16 mouse cellular contexts compared by ENCODE assay signal in the genomic region with DNA sequence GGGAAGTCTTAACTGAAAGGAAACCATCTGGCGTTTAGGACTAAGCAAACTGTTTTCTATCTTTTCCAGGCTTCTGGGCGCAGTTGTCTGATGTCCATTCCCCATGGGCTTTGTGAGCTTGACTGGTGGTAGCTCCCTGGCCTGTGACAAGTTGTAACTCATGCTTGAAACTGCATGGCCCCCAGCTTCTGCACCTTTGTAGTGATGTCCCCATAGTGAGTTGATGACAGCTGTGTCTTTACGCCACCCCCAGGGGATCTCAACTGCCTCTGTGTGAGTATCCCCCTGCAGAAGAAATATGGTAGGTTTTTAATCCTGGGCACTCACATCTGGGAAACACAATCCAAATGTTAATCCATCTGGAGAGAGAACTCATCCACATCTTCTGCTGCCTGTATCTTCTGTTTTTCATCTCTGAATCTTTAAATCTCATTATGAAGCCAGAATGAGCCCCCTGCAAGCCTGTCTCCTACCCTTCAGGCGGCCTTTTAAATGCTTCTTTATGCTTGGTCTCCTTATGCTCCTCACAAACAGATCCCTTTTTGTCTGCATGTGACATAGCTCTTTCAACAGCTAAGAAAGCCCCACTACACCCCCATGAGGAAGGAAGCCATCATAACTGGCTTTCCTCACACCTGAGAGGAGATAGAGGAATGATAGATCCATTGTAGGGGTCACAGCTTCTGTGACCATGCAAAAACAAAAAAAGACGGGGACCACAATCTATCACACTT.
DNase-seq lines count a peak whose midpoint lies in the region; ATAC-seq lines count a peak whose summit lies in the region.
"Had no signal": no experiment of that assay in that cellular context is flagged by ENCODE, and none has a peak within 500 bp of the region (broad histone marks: within the 10 kb centered on the region; RNA-seq: fewer than 3 reads in every experiment).

No protein-coding gene starts in this region.

- ATAC-seq in hindbrain, embryonic 14.5 days (ENCODE audit: low FRiP score), result no peak
- no peak for ATAC-seq in hindbrain, embryonic 11.5 days (ENCODE audit: low FRiP score)
- peak; percentile 54; the same call in 1 of the 2 replicates for ATAC-seq in limb, embryonic 11.5 days (ENCODE audit: insufficient number of reproducible peaks, low FRiP score, low TSS enrichment, low read depth)
- peak; percentile 28; the same call in 1 of the 2 replicates for ATAC-seq in stomach, embryonic 14.5 days (ENCODE audit: insufficient number of reproducible peaks, insufficient read depth, low FRiP score, low read depth)

- peak; percentile 39 for DNase-seq in hindbrain, embryonic 14.5 days (ENCODE audit: low spot score)
- no peak for DNase-seq in hindbrain, embryonic 11.5 days (ENCODE audit: low spot score)
- peak; percentile 23 for DNase-seq in limb, embryonic 11.5 days (ENCODE audit: low spot score)
- DNase-seq in limb, embryonic 10.5 days (ENCODE audit: low spot score), result no peak
- peak; percentile 27 for DNase-seq in embryo, embryonic 10.5 days (ENCODE audit: low spot score)
- DNase-seq in spleen, postnatal 4 days (ENCODE audit: low spot score in 2 of 2), result no peak
- DNase-seq: adrenal gland, adult 2 months; B cell, adult 2 months; cerebellum, adult 9-10 months; heart, adult 2 months; heart, postnatal 10 days; left cerebral cortex, postnatal 4 days; thymus, postnatal 36 days had no signal

- H3K36me3 ChIP-seq in hindbrain, embryonic 14.5 days (replicated peaks; ENCODE audit: control insufficient read depth, insufficient read depth), result no peaks in the 10 kb centered on the region
- H3K36me3 ChIP-seq in hindbrain, embryonic 11.5 days (ENCODE audit: control insufficient read depth, insufficient read depth, low read length), result no peaks in the 10 kb centered on the region
- no peaks in the 10 kb centered on the region for H3K36me3 ChIP-seq in limb, embryonic 11.5 days (ENCODE audit: control insufficient read depth, insufficient read depth, low read length)
- no peaks in the 10 kb centered on the region for H3K36me3 ChIP-seq in limb, embryonic 10.5 days
- no peaks in the 10 kb centered on the region for H3K36me3 ChIP-seq in stomach, embryonic 14.5 days (ENCODE audit: control insufficient read depth, insufficient read depth, low read length)
- H3K36me3 ChIP-seq: embryonic facial prominence, embryonic 13.5 days; liver, embryonic 15.5 days had no signal

- H3K4me3 ChIP-seq in hindbrain, embryonic 14.5 days (replicated peaks; ENCODE audit: low read length), result no peak overlapping the region
- no peak overlapping the region for H3K4me3 ChIP-seq in hindbrain, embryonic 11.5 days (ENCODE audit: low read depth, low read length)
- H3K4me3 ChIP-seq in limb, embryonic 11.5 days (ENCODE audit: low read depth, low read length), result no peak overlapping the region
- no peak overlapping the region for H3K4me3 ChIP-seq in limb, embryonic 10.5 days
- no peak overlapping the region for H3K4me3 ChIP-seq in stomach, embryonic 14.5 days (ENCODE audit: low read depth, low read length)
- H3K4me3 ChIP-seq: embryonic facial prominence, embryonic 13.5 days; heart, adult 2 months; liver, embryonic 15.5 days had no signal

- H3K4me1 ChIP-seq in hindbrain, embryonic 14.5 days (replicated peaks; ENCODE audit: control insufficient read depth, insufficient read depth, low read length), result no peaks in the 10 kb centered on the region
- no peaks in the 10 kb centered on the region for H3K4me1 ChIP-seq in hindbrain, embryonic 11.5 days (replicated peaks; ENCODE audit: control insufficient read depth, insufficient read depth, low read length)
- no peaks in the 10 kb centered on the region for H3K4me1 ChIP-seq in limb, embryonic 11.5 days (ENCODE audit: control insufficient read depth, insufficient read depth, low read length)
- H3K4me1 ChIP-seq in limb, embryonic 10.5 days, result peaks cover 8% of the 10 kb centered on the region
- 0 out of 2 replicates have a peak, but pooled peaks cover 7% of the 10 kb centered on the region for H3K4me1 ChIP-seq in stomach, embryonic 14.5 days (ENCODE audit: control insufficient read depth, insufficient read depth, low read length)
- H3K4me1 ChIP-seq: liver, embryonic 15.5 days had no signal

- 48% methylated on average over 5 of the region's 5 CpGs for WGBS in hindbrain, embryonic 14.5 days
- WGBS in hindbrain, embryonic 11.5 days, result 55% methylated on average over 5 of the region's 5 CpGs
- 49% methylated on average over 5 of the region's 5 CpGs for WGBS in limb, embryonic 11.5 days
- 55% methylated on average over 5 of the region's 5 CpGs for WGBS in limb, embryonic 10.5 days
- 41% methylated on average over 5 of the region's 5 CpGs for WGBS in stomach, embryonic 14.5 days

- no peak overlapping the region for H3K9ac ChIP-seq in hindbrain, embryonic 14.5 days
- H3K9ac ChIP-seq in hindbrain, embryonic 11.5 days (ENCODE audit: low read depth, low read length), result no peak overlapping the region
- no peak overlapping the region for H3K9ac ChIP-seq in limb, embryonic 11.5 days (ENCODE audit: low read length)
- H3K9ac ChIP-seq in stomach, embryonic 14.5 days (replicated peaks; ENCODE audit: low read depth, low read length), result no peak overlapping the region
- H3K9ac ChIP-seq: embryonic facial prominence, embryonic 13.5 days; liver, embryonic 15.5 days had no signal

- H3K27ac ChIP-seq in hindbrain, embryonic 14.5 days, result no peak overlapping the region
- H3K27ac ChIP-seq in hindbrain, embryonic 11.5 days (ENCODE audit: low read depth, low read length), result no peak overlapping the region
- no peak overlapping the region for H3K27ac ChIP-seq in limb, embryonic 11.5 days (replicated peaks; ENCODE audit: low read depth, low read length)
- no peak overlapping the region for H3K27ac ChIP-seq in limb, embryonic 10.5 days
- no peak overlapping the region; the same call in 1 of the 2 replicates for H3K27ac ChIP-seq in stomach, embryonic 14.5 days (ENCODE audit: low read length)
- H3K27ac ChIP-seq: embryonic facial prominence, embryonic 13.5 days; heart, adult 2 months; liver, embryonic 15.5 days had no signal

- H3K4me2 ChIP-seq in hindbrain, embryonic 14.5 days (replicated peaks), result no peak overlapping the region
- H3K4me2 ChIP-seq in hindbrain, embryonic 11.5 days (replicated peaks; ENCODE audit: low read depth, low read length), result no peak overlapping the region
- no peak overlapping the region for H3K4me2 ChIP-seq in limb, embryonic 11.5 days (ENCODE audit: low read depth, severe bottlenecking)
- no peak overlapping the region for H3K4me2 ChIP-seq in stomach, embryonic 14.5 days (replicated peaks; ENCODE audit: low read depth, low read length)
- H3K4me2 ChIP-seq: embryonic facial prominence, embryonic 13.5 days; liver, embryonic 15.5 days had no signal

- 0 out of 2 replicates have a peak, but pooled peaks cover 8% of the 10 kb centered on the region for H3K9me3 ChIP-seq in hindbrain, embryonic 14.5 days (ENCODE audit: control insufficient read depth, low read length)
- H3K9me3 ChIP-seq in hindbrain, embryonic 11.5 days (ENCODE audit: control insufficient read depth, low read length), result no peaks in the 10 kb centered on the region
- no peaks in the 10 kb centered on the region for H3K9me3 ChIP-seq in limb, embryonic 11.5 days (ENCODE audit: control insufficient read depth, low read length)
- H3K9me3 ChIP-seq in limb, embryonic 10.5 days (replicated peaks), result no peaks in the 10 kb centered on the region
- no peaks in the 10 kb centered on the region for H3K9me3 ChIP-seq in stomach, embryonic 14.5 days (ENCODE audit: control insufficient read depth, low read depth, low read length)
- H3K9me3 ChIP-seq: embryonic facial prominence, embryonic 13.5 days; liver, embryonic 15.5 days had no signal

- H3K27me3 ChIP-seq in hindbrain, embryonic 14.5 days (ENCODE audit: control insufficient read depth, insufficient read depth, low read length), result no peaks in the 10 kb centered on the region
- no peaks in the 10 kb centered on the region for H3K27me3 ChIP-seq in hindbrain, embryonic 11.5 days (ENCODE audit: control insufficient read depth, insufficient read depth, low read length)
- no peaks in the 10 kb centered on the region for H3K27me3 ChIP-seq in limb, embryonic 11.5 days (ENCODE audit: control insufficient read depth, insufficient read depth, low read length)
- H3K27me3 ChIP-seq in limb, embryonic 10.5 days (ENCODE audit: low read depth, poor library complexity, severe bottlenecking), result no peaks in the 10 kb centered on the region
- H3K27me3 ChIP-seq in stomach, embryonic 14.5 days (ENCODE audit: control insufficient read depth, insufficient read depth, low read length), result no peaks in the 10 kb centered on the region
- H3K27me3 ChIP-seq: embryonic facial prominence, embryonic 13.5 days; liver, embryonic 15.5 days had no signal

Comparison
In these comparisons a context has a peak if more than half of its experiments do, and no peak if none do; other contexts are left out.
1. DNase-seq: peak in hindbrain, embryonic 14.5 days (single experiment), limb, embryonic 11.5 days (single experiment) and embryo, embryonic 10.5 days (single experiment); none in hindbrain, embryonic 11.5 days (single experiment), limb, embryonic 10.5 days (single experiment) and spleen, postnatal 4 days (0 of 2).
2. ATAC-seq: peak in limb, embryonic 11.5 days (single experiment) and stomach, embryonic 14.5 days (single experiment); none in hindbrain, embryonic 14.5 days (single experiment) and hindbrain, embryonic 11.5 days (single experiment).